8 mouse cellular contexts compared by ENCODE assay signal in the genomic region with DNA sequence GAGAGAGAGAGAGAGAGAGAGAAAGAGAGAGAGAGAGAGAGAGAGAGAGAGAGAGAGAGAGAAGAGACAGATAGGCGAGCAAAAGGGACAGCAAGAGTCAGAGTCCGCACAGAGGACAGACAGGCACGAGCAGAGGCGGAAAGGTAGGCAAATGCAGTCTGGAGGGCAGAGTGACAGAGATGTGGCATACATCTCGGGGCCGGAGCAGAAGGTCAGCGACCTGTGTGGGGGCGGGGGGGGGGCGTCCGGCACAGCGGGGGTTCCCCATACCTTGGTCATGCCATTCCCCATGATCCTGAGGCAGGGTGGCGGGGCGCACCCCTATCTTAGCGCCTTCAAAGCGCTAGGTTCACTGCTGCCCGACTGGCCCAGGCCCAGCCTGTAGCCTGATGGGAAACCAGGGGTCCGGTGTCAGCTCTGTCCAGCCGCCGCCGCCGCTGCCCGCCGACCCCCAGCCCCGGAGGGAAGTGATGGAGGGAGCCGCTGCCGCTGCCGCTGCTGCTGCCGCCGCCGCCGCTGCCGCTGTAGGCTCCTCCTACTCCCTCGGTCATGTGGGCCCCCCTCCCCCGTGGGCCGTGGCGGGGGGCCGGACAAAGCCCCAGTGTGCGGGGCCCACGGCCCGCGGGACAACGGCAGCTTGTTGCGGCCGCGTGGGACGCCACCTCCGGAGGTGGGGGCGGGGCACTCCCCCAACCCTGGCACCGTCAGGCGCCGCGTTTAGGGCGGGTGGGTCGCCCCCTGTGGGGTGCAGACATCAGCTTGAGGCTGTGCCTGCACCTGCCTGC. TPM values are rescaled to one million over a fixed set of nuclear protein-coding genes. Genes with fewer than 3 reads are reported as not detected.
A peak's percentile ranks its signal among the peaks of the same experiment; 100 is the strongest.
DNase-seq lines count a peak whose midpoint lies in the region; ATAC-seq lines count a peak whose summit lies in the region.

A gene (minus strand): TSS at position 634 of the 785 bp plus-strand sequence.

- peak within 1 kb of the TSS; percentile 98 for H3K4me2 ChIP-seq in heart, embryonic 12.5 days
- peak within 1 kb of the TSS; percentile 71 for H3K4me2 ChIP-seq in liver, embryonic 16.5 days (ENCODE audit: low read depth, low read length)

- H3K27ac ChIP-seq in heart, embryonic 12.5 days (ENCODE audit: poor library complexity, severe bottlenecking): no peak within 1 kb of the TSS
- no peak within 1 kb of the TSS for H3K27ac ChIP-seq in liver, embryonic 16.5 days (ENCODE audit: low read length)

- WGBS in heart, embryonic 12.5 days: 3% methylated on average over 48 of the region's 54 CpGs
- 2% methylated on average over 40 of the region's 54 CpGs for WGBS in liver, embryonic 16.5 days (ENCODE audit: insufficient replicate concordance)

- no peaks in the 10 kb centered on the region for H3K36me3 ChIP-seq in heart, embryonic 12.5 days
- no peaks in the 10 kb centered on the region for H3K36me3 ChIP-seq in liver, embryonic 16.5 days (ENCODE audit: control insufficient read depth, insufficient read depth)
- H3K36me3 ChIP-seq in splenic B cell, adult 2 months (ENCODE audit: control insufficient read depth, insufficient read depth, low read length, poor library complexity, severe bottlenecking): no peaks in the 10 kb centered on the region

- 0 out of 2 replicates have a peak, but pooled peaks cover 18% of the 10 kb centered on the region for H3K4me1 ChIP-seq in heart, embryonic 12.5 days (replicated peaks)
- no peaks in the 10 kb centered on the region for H3K4me1 ChIP-seq in liver, embryonic 16.5 days (ENCODE audit: control insufficient read depth, low read depth, low read length)

- peaks cover 93% of the 10 kb centered on the region for H3K27me3 ChIP-seq in heart, embryonic 12.5 days (replicated peaks)
- H3K27me3 ChIP-seq in liver, embryonic 16.5 days (ENCODE audit: control insufficient read depth, insufficient read depth, low read depth, low read length): peaks cover 32% of the 10 kb centered on the region
- H3K27me3 ChIP-seq in splenic B cell, adult 2 months (ENCODE audit: control insufficient read depth, insufficient read depth, low read length, poor library complexity, severe bottlenecking): no peaks in the 10 kb centered on the region

- H3K9ac ChIP-seq in heart, embryonic 12.5 days: peak within 1 kb of the TSS; percentile 71
- H3K9ac ChIP-seq in liver, embryonic 16.5 days (ENCODE audit: low read depth, low read length): 0 out of 2 replicates have a peak within 1 kb of the TSS, but pooled peaks have one; percentile 28

- peak; percentile 60 for ATAC-seq in heart, embryonic 12.5 days (ENCODE audit: insufficient number of reproducible peaks, low FRiP score)
- ATAC-seq in liver, embryonic 16.5 days (ENCODE audit: low read depth): no peak

- no peak for DNase-seq in heart, adult 9 months (ENCODE audit: low spot score in 2 of 2)
- peak; percentile 68 for DNase-seq in cerebellum, adult 9-11 months
- DNase-seq in frontal cortex, postnatal 36 days (ENCODE audit: low spot score in 2 of 2): peak; percentile 67 to 70
- peak; percentile 45 to 63 for DNase-seq in kidney, postnatal 4 days
- peak; percentile 16 for DNase-seq in splenic B cell, adult 2 months (ENCODE audit: low read depth, low spot score)
- DNase-seq in spleen, postnatal 14 days (ENCODE audit: low spot score in 2 of 2): no peak

- peak within 1 kb of the TSS; percentile 70 for H3K4me3 ChIP-seq in heart, embryonic 12.5 days
- H3K4me3 ChIP-seq in liver, embryonic 16.5 days (ENCODE audit: low read depth, low read length): peak within 1 kb of the TSS; percentile 57

- H3K9me3 ChIP-seq in heart, embryonic 12.5 days (replicated peaks): no peaks in the 10 kb centered on the region
- H3K9me3 ChIP-seq in liver, embryonic 16.5 days (replicated peaks; ENCODE audit: control insufficient read depth, low read length): no peaks in the 10 kb centered on the region

RNA-seq across cellular contexts. Expression of the gene that starts here (rescaled TPM):
- polyA plus RNA-seq in heart, embryonic 12.5 days (2016; fragmentation: Nextera tagmentation; extraction: Ambion mirVana): 0.10 TPM in 1 of 2 replicates, not detected in the other
- not detected in 2 replicates for polyA plus RNA-seq in liver, embryonic 16.5 days (2015; fragmentation: Nextera tagmentation; extraction: Ambion mirVana)

Comparison
In these comparisons a context has a peak if more than half of its experiments do, and no peak if none do; other contexts are left out.
1. Peak in ATAC-seq, H3K4me3 ChIP-seq, H3K9ac ChIP-seq and H3K4me2 ChIP-seq in heart, embryonic 12.5 days; RNA of the gene not detected or under 1 TPM.
2. DNase-seq: peak in cerebellum, adult 9-11 months (single experiment), frontal cortex, postnatal 36 days (2 of 2), kidney, postnatal 4 days (2 of 2) and splenic B cell, adult 2 months (single experiment); none in heart, adult 9 months (0 of 2) and spleen, postnatal 14 days (0 of 2).